Mouse (Mus musculus) testis, postnatal 14 days (tissue): Measurements from ENCODE around the gene Lce3e.

Source experiments
- DNase-seq: peaks from one replicate; pipeline ENCODE4 v3.0.0; 2021; ENCODE audit warnings: low spot score

Lce3e gene

GRCm38 (mm10) chr3:92966761-92967160 lies at the start of gene Lce3e:
Gene Lce3e (plus strand): TSS chr3:92967061.
- no peak for DNase-seq

GRCm38 (mm10) chr3:92920364-92920763 lies 46.5 kb upstream of the Lce3e start:
- DNase-seq = no peak

- DNase-seq = no peak
These were observed 40.7 kb upstream of the Lce3e start, which contains the start of gene Lce3a for GRCm38 (mm10) chr3:92926130-92926529. Gene Lce3a (minus strand): TSS chr3:92926230.

- DNase-seq = no peak
These were observed 34.2 kb upstream of the Lce3e start, which contains the start of gene Lce3b for GRCm38 (mm10) chr3:92932679-92933078. Gene Lce3b (plus strand): TSS chr3:92932979.

- no peak for DNase-seq
These were observed 22.7 kb upstream of the Lce3e start, which contains the start of gene Lce3c for GRCm38 (mm10) chr3:92944186-92944585. Gene Lce3c (plus strand): TSS chr3:92944486.

GRCm38 (mm10) chr3:92957090-92957489 lies 9.8 kb upstream of the Lce3e start, which contains the start of gene Lce3d:
Gene Lce3d (plus strand): TSS chr3:92957390.
- no peak for DNase-seq

- DNase-seq = no peak
These were observed 11.6 kb downstream of the Lce3e start for GRCm38 (mm10) chr3:92978484-92978883.

- no peak for DNase-seq
These were observed 25.1 kb downstream of the Lce3e start, which contains the start of gene Lce3f for GRCm38 (mm10) chr3:92991926-92992325. Gene Lce3f (plus strand): TSS chr3:92992226.

- peak; percentile 64 for DNase-seq
These were observed 31.8 kb downstream of the Lce3e start for GRCm38 (mm10) chr3:92998691-92999090.

- DNase-seq = no peak
These were observed 33.8 kb downstream of the Lce3e start for GRCm38 (mm10) chr3:93000621-93001020.

GRCm38 (mm10) chr3:93002843-93003242 lies 36.0 kb downstream of the Lce3e start:
- DNase-seq = no peak

GRCm38 (mm10) chr3:93014378-93014801 lies 47.5 kb downstream of the Lce3e start:
- peak; percentile 19 for DNase-seq

- DNase-seq = no peak
These were observed 48.0 kb downstream of the Lce3e start for GRCm38 (mm10) chr3:93014871-93015270.

- no peak for DNase-seq
These were observed 48.7 kb downstream of the Lce3e start, which contains the start of gene Crct1 for GRCm38 (mm10) chr3:93015460-93016104. Gene Crct1 (minus strand): TSS chr3:93015687.
